Mouse (Mus musculus) A20 (cell line): ENCODE measurements around the gene Tlr13.

Experiments used
- DNase-seq: peaks from one replicate; pipeline ENCODE4 v3.0.0-alpha.2; 2011; ENCODE audit warnings: low read depth, low spot score

Tlr13 gene

GRCm38 (mm10) chrX:106142936-106143335 is at the start of gene Tlr13:
Gene Tlr13 (plus strand): TSS chrX:106143204.
- DNase-seq = no peak

GRCm38 (mm10) chrX:106105464-106105863 is 37.5 kb upstream of the Tlr13 start:
- peak; percentile 5 for DNase-seq

- no peak for DNase-seq
These were observed 29.1 kb upstream of the Tlr13 start for GRCm38 (mm10) chrX:106113881-106114280.

GRCm38 (mm10) chrX:106114674-106115073 is 28.3 kb upstream of the Tlr13 start:
- DNase-seq = no peak

- DNase-seq = peak; percentile 74
These were observed 20.2 kb upstream of the Tlr13 start for GRCm38 (mm10) chrX:106122823-106123222.

- no peak for DNase-seq
These were observed 14.7 kb upstream of the Tlr13 start for GRCm38 (mm10) chrX:106128283-106128682.

GRCm38 (mm10) chrX:106129877-106130276 is 13.1 kb upstream of the Tlr13 start:
- DNase-seq = no peak

GRCm38 (mm10) chrX:106134916-106135315 is 8.1 kb upstream of the Tlr13 start:
- DNase-seq = peak; percentile 37

GRCm38 (mm10) chrX:106135484-106135883 is 7.5 kb upstream of the Tlr13 start:
- peak; percentile 38 for DNase-seq

- peak; percentile 69 for DNase-seq
These were observed 7.0 kb upstream of the Tlr13 start for GRCm38 (mm10) chrX:106135916-106136575.

- peak; percentile 78 for DNase-seq
These were observed 3.5 kb upstream of the Tlr13 start for GRCm38 (mm10) chrX:106139309-106140070.

GRCm38 (mm10) chrX:106148185-106148584 is 5.2 kb downstream of the Tlr13 start:
- no peak for DNase-seq

- DNase-seq = no peak
These were observed 6.5 kb downstream of the Tlr13 start for GRCm38 (mm10) chrX:106149460-106149859.

GRCm38 (mm10) chrX:106154180-106154586 is 11.2 kb downstream of the Tlr13 start:
- DNase-seq = no peak

GRCm38 (mm10) chrX:106155892-106156291 is 12.9 kb downstream of the Tlr13 start:
- DNase-seq = no peak

- no peak for DNase-seq
These were observed 21.0 kb downstream of the Tlr13 start for GRCm38 (mm10) chrX:106163995-106164394.

GRCm38 (mm10) chrX:106164555-106164954 is 21.6 kb downstream of the Tlr13 start:
- no peak for DNase-seq

- peak; percentile 53 for DNase-seq
These were observed 22.1 kb downstream of the Tlr13 start for GRCm38 (mm10) chrX:106165089-106165488.

GRCm38 (mm10) chrX:106171106-106171852 is 28.3 kb downstream of the Tlr13 start:
- DNase-seq = peak; percentile 86

GRCm38 (mm10) chrX:106171853-106172154 is 28.8 kb downstream of the Tlr13 start:
- DNase-seq = no peak

GRCm38 (mm10) chrX:106176331-106176730 is 33.3 kb downstream of the Tlr13 start:
- no peak for DNase-seq

- no peak for DNase-seq
These were observed 41.3 kb downstream of the Tlr13 start for GRCm38 (mm10) chrX:106184279-106184678.
